Mouse (Mus musculus): ENCODE measurements around the gene Alyref. TPM values are rescaled to one million over a fixed set of nuclear protein-coding genes. Genes with fewer than 3 reads are reported as not detected.

Gene Alyref
- polyA plus RNA-seq, 1 experiment, result 113 TPM

- no peaks in the 10 kb centered on the region for H3K27me3 ChIP-seq (ENCODE audit: control insufficient read depth, insufficient read depth, insufficient read length)
- H3K4me3 ChIP-seq, result no peak overlapping the region
- H3K36me3 ChIP-seq (ENCODE audit: control insufficient read depth, insufficient read depth), result peaks cover 17% of the 10 kb centered on the region
- no peak overlapping the region for H3K4me2 ChIP-seq (ENCODE audit: low read depth)
- TF ChIP-seq MYOD1 (IDR thresholded peaks at IDR 0.05; ENCODE audit: control insufficient read depth in 1 of 3, insufficient read length in 2 of 3, low read depth in 2 of 3) (no peak), POLR2A (IDR thresholded peaks at IDR 0.05; ENCODE audit: insufficient read length, low read depth) (no peak), REST (IDR thresholded peaks at IDR 0.05; ENCODE audit: insufficient read depth, insufficient read length) (no peak), MYOG (IDR thresholded peaks at IDR 0.05; ENCODE audit: control insufficient read depth in 1 of 3, insufficient read depth in 1 of 3, insufficient read length in 2 of 3, low read depth in 2 of 3) (no peak), TCF3 (IDR thresholded peaks at IDR 0.05; ENCODE audit: insufficient read length, low read depth) (no peak)
- peaks cover 69% of the 10 kb centered on the region for H3K79me2 ChIP-seq (ENCODE audit: control insufficient read depth, insufficient read depth)
- H3ac ChIP-seq (ENCODE audit: control insufficient read depth, insufficient read length), result no peak overlapping the region
Observed at GRCm38 (mm10) chr11:120626785-120627467, 28.8 kb upstream of the Alyref start.

DNA sequence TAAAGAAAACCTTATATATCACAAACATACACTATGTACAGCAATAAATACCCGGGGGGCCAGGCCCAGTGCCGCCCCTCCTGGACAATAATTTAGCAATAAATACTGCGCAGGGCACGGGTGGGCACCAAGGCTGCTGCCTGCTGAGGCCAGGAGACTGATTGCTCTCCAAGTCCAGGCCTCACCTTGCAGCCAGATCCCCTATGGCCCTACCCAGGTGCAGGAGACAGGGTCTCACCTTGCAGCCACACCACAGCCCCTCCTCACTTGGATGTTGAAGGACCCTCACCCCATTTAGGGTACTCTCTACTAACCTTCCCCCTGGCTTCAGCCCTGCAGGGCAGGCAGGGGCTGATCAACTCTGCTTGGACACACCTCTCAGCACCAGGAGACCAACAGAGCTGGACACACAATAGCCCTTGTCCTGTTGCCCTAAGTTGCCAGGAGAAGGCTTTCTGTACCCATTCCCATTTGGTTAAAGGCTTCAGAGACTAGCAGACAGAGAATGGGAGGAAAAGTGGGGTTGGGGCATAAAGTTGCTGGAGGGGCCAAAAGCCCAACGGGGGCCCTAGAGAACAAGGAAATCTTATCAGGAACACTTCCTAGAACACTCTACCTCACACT, 27.1 kb upstream of the Alyref start, which contains the start of gene Sirt7:
Gene Sirt7, minus strand, starts transcription at position 89 of the 624 bp plus-strand sequence.
- TF ChIP-seq POLR2AphosphoS2 (IDR thresholded peaks at IDR 0.05; ENCODE audit: insufficient read length, low read depth) (peak; percentile 83), CEBPB (IDR thresholded peaks at IDR 0.05; ENCODE audit: insufficient read depth, poor library complexity, severe bottlenecking) (no peak), TCF3 (IDR thresholded peaks at IDR 0.05; ENCODE audit: insufficient read length, low read depth) (no peak)
- Histone ChIP-seq H3K4me3 (peak within 1 kb of the TSS; percentile 41), H3K79me2 (ENCODE audit: control insufficient read depth, insufficient read depth) (peaks cover 52% of the 10 kb centered on the region), H3K36me3 (ENCODE audit: control insufficient read depth, insufficient read depth) (peaks cover 21% of the 10 kb centered on the region), H3K4me2 (ENCODE audit: low read depth) (peak within 1 kb of the TSS; percentile 95), H3ac (ENCODE audit: control insufficient read depth, insufficient read length) (peak within 1 kb of the TSS; percentile 29), H3K27me3 (ENCODE audit: control insufficient read depth, insufficient read depth, insufficient read length) (no peaks in the 10 kb centered on the region)

DNA sequence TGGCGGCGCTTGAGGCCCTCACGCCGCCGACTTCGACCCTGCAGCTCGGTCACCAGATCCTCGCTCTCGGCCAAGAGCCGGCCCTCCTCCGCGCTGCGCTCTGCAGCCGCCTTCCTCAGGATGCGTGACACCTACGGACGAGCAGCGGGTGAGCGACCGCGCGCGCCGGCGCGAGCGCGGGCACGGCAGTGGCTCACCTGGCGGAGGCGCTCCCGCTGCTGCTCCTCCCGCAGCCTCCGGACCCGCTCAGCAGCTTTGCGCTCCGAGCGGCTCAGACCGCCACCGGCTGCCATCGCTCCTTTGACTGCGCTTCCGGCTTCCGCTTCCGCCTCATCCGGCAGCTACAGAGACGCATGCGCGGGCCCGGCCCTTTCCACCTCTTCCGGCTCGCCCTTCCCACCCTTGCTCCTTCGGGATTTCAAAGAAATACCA, 26.5 kb upstream of the Alyref start:
- TF ChIP-seq USF1 (IDR thresholded peaks at IDR 0.05; ENCODE audit: low read depth), result no peak
- TF ChIP-seq POLR2AphosphoS2 (IDR thresholded peaks at IDR 0.05; ENCODE audit: insufficient read length, low read depth), result peak; percentile 95
- TF ChIP-seq E2F4 (IDR thresholded peaks at IDR 0.05; ENCODE audit: insufficient read depth), result no peak
- TF ChIP-seq POLR2A (IDR thresholded peaks at IDR 0.05; ENCODE audit: insufficient read length, low read depth), result peak; percentile 69
- H3ac ChIP-seq (ENCODE audit: control insufficient read depth, insufficient read length), result peak overlapping the region; percentile 29
- peak overlapping the region; percentile 41 for H3K4me3 ChIP-seq
- peaks cover 27% of the 10 kb centered on the region for H3K36me3 ChIP-seq (ENCODE audit: control insufficient read depth, insufficient read depth)
- H3K4me2 ChIP-seq (ENCODE audit: low read depth), result peak overlapping the region; percentile 95
- no peaks in the 10 kb centered on the region for H3K27me3 ChIP-seq (ENCODE audit: control insufficient read depth, insufficient read depth, insufficient read length)
- H3K79me2 ChIP-seq (ENCODE audit: control insufficient read depth, insufficient read depth), result peaks cover 46% of the 10 kb centered on the region

- Histone ChIP-seq H3K27me3 (ENCODE audit: control insufficient read depth, insufficient read depth, insufficient read length) (no peaks in the 10 kb centered on the region), H3K36me3 (ENCODE audit: control insufficient read depth, insufficient read depth) (peaks cover 28% of the 10 kb centered on the region), H3K79me2 (ENCODE audit: control insufficient read depth, insufficient read depth) (peaks cover 41% of the 10 kb centered on the region), H3K4me3 (peak overlapping the region; percentile 41), H3K4me2 (ENCODE audit: low read depth) (peak overlapping the region; percentile 71), H3ac (ENCODE audit: control insufficient read depth, insufficient read length) (peak overlapping the region; percentile 29)
- TF ChIP-seq CEBPB (IDR thresholded peaks at IDR 0.05; ENCODE audit: insufficient read depth, poor library complexity, severe bottlenecking) (no peak), REST (IDR thresholded peaks at IDR 0.05; ENCODE audit: insufficient read depth, insufficient read length) (peak; percentile 41)
Observed at GRCm38 (mm10) chr11:120623961-120624679, 26.0 kb upstream of the Alyref start.

GRCm38 (mm10) chr11:120622805-120623204, 24.6 kb upstream of the Alyref start:
- no peak overlapping the region for H3K4me2 ChIP-seq (ENCODE audit: low read depth)
- H3K79me2 ChIP-seq (ENCODE audit: control insufficient read depth, insufficient read depth), result peaks cover 28% of the 10 kb centered on the region
- no peak for TF ChIP-seq POLR2AphosphoS2 (IDR thresholded peaks at IDR 0.05; ENCODE audit: insufficient read length, low read depth)
- TF ChIP-seq MYOD1 (IDR thresholded peaks at IDR 0.05; ENCODE audit: control insufficient read depth in 1 of 3, insufficient read length in 2 of 3, low read depth in 2 of 3), result no peak
- no peak for TF ChIP-seq TCF3 (IDR thresholded peaks at IDR 0.05; ENCODE audit: insufficient read length, low read depth)
- no peak for TF ChIP-seq SRF (IDR thresholded peaks at IDR 0.05; ENCODE audit: control insufficient read depth, insufficient read length, low read depth)
- no peak overlapping the region for H3K4me3 ChIP-seq
- no peaks in the 10 kb centered on the region for H3K27me3 ChIP-seq (ENCODE audit: control insufficient read depth, insufficient read depth, insufficient read length)
- H3K36me3 ChIP-seq (ENCODE audit: control insufficient read depth, insufficient read depth), result peaks cover 29% of the 10 kb centered on the region
- H3ac ChIP-seq (ENCODE audit: control insufficient read depth, insufficient read length), result no peak overlapping the region

GRCm38 (mm10) chr11:120620195-120620594, 22.0 kb upstream of the Alyref start:
- Histone ChIP-seq H3K36me3 (ENCODE audit: control insufficient read depth, insufficient read depth) (peaks cover 19% of the 10 kb centered on the region), H3K4me2 (ENCODE audit: low read depth) (no peak overlapping the region), H3K27me3 (ENCODE audit: control insufficient read depth, insufficient read depth, insufficient read length) (no peaks in the 10 kb centered on the region), H3ac (ENCODE audit: control insufficient read depth, insufficient read length) (no peak overlapping the region), H3K79me2 (ENCODE audit: control insufficient read depth, insufficient read depth) (peaks cover 26% of the 10 kb centered on the region), H3K4me3 (no peak overlapping the region)
- TF ChIP-seq SRF (IDR thresholded peaks at IDR 0.05; ENCODE audit: control insufficient read depth, insufficient read length, low read depth) (no peak), USF1 (IDR thresholded peaks at IDR 0.05; ENCODE audit: low read depth) (no peak), MYOG (IDR thresholded peaks at IDR 0.05; ENCODE audit: control insufficient read depth in 1 of 3, insufficient read depth in 1 of 3, insufficient read length in 2 of 3, low read depth in 2 of 3) (no peak), CEBPB (IDR thresholded peaks at IDR 0.05; ENCODE audit: insufficient read depth, poor library complexity, severe bottlenecking) (no peak), E2F4 (IDR thresholded peaks at IDR 0.05; ENCODE audit: insufficient read depth) (no peak), POLR2AphosphoS2 (IDR thresholded peaks at IDR 0.05; ENCODE audit: insufficient read length, low read depth) (no peak), TCF12 (IDR thresholded peaks at IDR 0.05; ENCODE audit: insufficient read depth, poor library complexity, severe bottlenecking) (no peak), POLR2A (IDR thresholded peaks at IDR 0.05; ENCODE audit: insufficient read length, low read depth) (no peak), REST (IDR thresholded peaks at IDR 0.05; ENCODE audit: insufficient read depth, insufficient read length) (no peak), MYOD1 (IDR thresholded peaks at IDR 0.05; ENCODE audit: control insufficient read depth in 1 of 3, insufficient read length in 2 of 3, low read depth in 2 of 3) (no peak), TCF3 (IDR thresholded peaks at IDR 0.05; ENCODE audit: insufficient read length, low read depth) (no peak), MAX (IDR thresholded peaks at IDR 0.05; ENCODE audit: low read depth) (no peak)

Measured in myocyte (in vitro differentiated cells).